In genomic region chr2:22895282-22896273, GRCm38 (mm10) we compare ENCODE assay signal across 8 mouse cellular contexts. TPM values are rescaled to one million over a fixed set of nuclear protein-coding genes. Genes with fewer than 3 reads are reported as not detected.
DNase-seq lines count a peak whose midpoint lies in the region; ATAC-seq lines count a peak whose summit lies in the region.

Pdss1 (plus strand) TSS chr2:22895522.

- peak within 1 kb of the TSS; percentile 96 for H3K4me3 ChIP-seq in brown adipose tissue, adult 24 weeks (ENCODE audit: insufficient read depth, low read depth, low read length)
- H3K4me3 ChIP-seq in heart, embryonic 13.5 days = peak within 1 kb of the TSS; percentile 88
- H3K4me3 ChIP-seq in liver, embryonic 12.5 days = peak within 1 kb of the TSS; percentile 93
- H3K4me3 ChIP-seq in stomach, embryonic 15.5 days (replicated peaks) = peak within 1 kb of the TSS; percentile 89

- H3K4me1 ChIP-seq in brown adipose tissue, adult 24 weeks (ENCODE audit: control insufficient read depth, insufficient read depth, insufficient read length, low read length) = peaks cover 4% of the 10 kb centered on the region; the same call in 1 of the 2 replicates
- H3K4me1 ChIP-seq in heart, embryonic 13.5 days = peaks cover 18% of the 10 kb centered on the region; the same call in 1 of the 2 replicates
- peaks cover 18% of the 10 kb centered on the region for H3K4me1 ChIP-seq in liver, embryonic 12.5 days
- H3K4me1 ChIP-seq in stomach, embryonic 15.5 days = peaks cover 2% of the 10 kb centered on the region; the same call in 1 of the 2 replicates

- H3K9ac ChIP-seq in heart, embryonic 13.5 days = peak within 1 kb of the TSS; percentile 88
- peak within 1 kb of the TSS; percentile 86 for H3K9ac ChIP-seq in liver, embryonic 12.5 days
- H3K9ac ChIP-seq in stomach, embryonic 15.5 days = peak within 1 kb of the TSS; percentile 64

- peak within 1 kb of the TSS; percentile 74 for H3K4me2 ChIP-seq in heart, embryonic 13.5 days
- H3K4me2 ChIP-seq in liver, embryonic 12.5 days = peak within 1 kb of the TSS; percentile 76
- H3K4me2 ChIP-seq in stomach, embryonic 15.5 days = peak within 1 kb of the TSS; percentile 74

- peak within 1 kb of the TSS; percentile 96 for H3K27ac ChIP-seq in brown adipose tissue, adult 24 weeks (replicated peaks; ENCODE audit: low read depth, low read length)
- H3K27ac ChIP-seq in heart, embryonic 13.5 days (replicated peaks) = peak within 1 kb of the TSS; percentile 88
- H3K27ac ChIP-seq in liver, embryonic 12.5 days = peak within 1 kb of the TSS; percentile 85
- H3K27ac ChIP-seq in stomach, embryonic 15.5 days = peak within 1 kb of the TSS; percentile 89

- peak; percentile 85 for DNase-seq in CD4-positive, CD25-positive, alpha-beta regulatory T cell, adult 2 months (ENCODE audit: low read depth, low spot score)
- DNase-seq in fat pad, adult 2 months (ENCODE audit: extremely low read depth, low read depth, low spot score) = peak; percentile 81
- DNase-seq in kidney, postnatal 10 days = peak; percentile 93
- peak; percentile 80 to 86 for DNase-seq in natural killer cell, adult 2 months (ENCODE audit: low spot score in 2 of 2)

- H3K36me3 ChIP-seq in heart, embryonic 13.5 days = peaks cover 5% of the 10 kb centered on the region; the same call in 1 of the 2 replicates
- peaks cover 11% of the 10 kb centered on the region for H3K36me3 ChIP-seq in liver, embryonic 12.5 days
- H3K36me3 ChIP-seq in stomach, embryonic 15.5 days = no peaks in the 10 kb centered on the region; the same call in 1 of the 2 replicates

- ATAC-seq in heart, embryonic 13.5 days (ENCODE audit: extremely low read depth, insufficient number of reproducible peaks, low FRiP score, low TSS enrichment) = peak; percentile 90
- ATAC-seq in liver, embryonic 12.5 days = peak; percentile 99
- ATAC-seq in stomach, embryonic 15.5 days (ENCODE audit: insufficient read depth, low FRiP score, low read depth) = peak; percentile 98

- WGBS in heart, embryonic 13.5 days = under 1% methylated on average over 81 of the region's 81 CpGs
- under 1% methylated on average over 81 of the region's 81 CpGs for WGBS in liver, embryonic 12.5 days (ENCODE audit: insufficient replicate concordance)
- under 1% methylated on average over 81 of the region's 81 CpGs for WGBS in stomach, embryonic 15.5 days

- no peaks in the 10 kb centered on the region for H3K9me3 ChIP-seq in heart, embryonic 13.5 days
- H3K9me3 ChIP-seq in liver, embryonic 12.5 days (replicated peaks) = no peaks in the 10 kb centered on the region
- H3K9me3 ChIP-seq in stomach, embryonic 15.5 days = no peaks in the 10 kb centered on the region

- no peaks in the 10 kb centered on the region for H3K27me3 ChIP-seq in heart, embryonic 13.5 days (replicated peaks)
- no peaks in the 10 kb centered on the region for H3K27me3 ChIP-seq in liver, embryonic 12.5 days (replicated peaks)
- no peaks in the 10 kb centered on the region for H3K27me3 ChIP-seq in stomach, embryonic 15.5 days (replicated peaks)

RNA-seq across cellular contexts. Expression of gene Pdss1, which starts in this region (rescaled TPM):
- 10.3 and 17.1 TPM in 2 replicates for polyA plus RNA-seq in brown adipose tissue, adult 24 weeks (2012; ENCODE audit: insufficient read depth, insufficient read length, missing spikeins)
- 29.8 and 31.5 TPM in 2 replicates for polyA plus RNA-seq in heart, embryonic 13.5 days (2015; fragmentation: Nextera tagmentation; extraction: Ambion mirVana)
- polyA plus RNA-seq in liver, embryonic 12.5 days (2016; fragmentation: Nextera tagmentation; extraction: Ambion mirVana) = 21.9 and 22.2 TPM in 2 replicates
- polyA plus RNA-seq in stomach, embryonic 15.5 days (2015; fragmentation: Nextera tagmentation; extraction: Ambion mirVana) = 22.8 and 24.2 TPM in 2 replicates

Comparison
In these comparisons a context has a peak if more than half of its experiments do, and no peak if none do; other contexts are left out.
1. Peak in every context shown above with its lines: DNase-seq, ATAC-seq, H3K4me3 ChIP-seq and H3K27ac ChIP-seq.